Mouse (Mus musculus): Measurements from ENCODE around the gene Gm12216. TPM values are rescaled to one million over a fixed set of nuclear protein-coding genes. Genes with fewer than 3 reads are reported as not detected.

Gene Gm12216
- total and polyA plus RNA-seq, 2 experiments = 2.7 to 3.2 TPM

GRCm38 (mm10) chr11:53794015-53794414 lies 65.0 kb downstream of the Gm12216 start:
- H3K27me3 ChIP-seq (ENCODE audit: control insufficient read depth, insufficient read depth, low read length) = no peaks in the 10 kb centered on the region
- peaks cover 51% of the 10 kb centered on the region for H3K4me1 ChIP-seq (ENCODE audit: control insufficient read depth, insufficient read depth, low read length)
- H3K4me3 ChIP-seq (ENCODE audit: insufficient read depth, low read depth, low read length) = no peak overlapping the region
- no peak for DNase-seq (ENCODE audit: extremely low read depth, low read depth, low spot score)
- H3K36me3 ChIP-seq (ENCODE audit: control insufficient read depth, insufficient read depth, low read length) = no peaks in the 10 kb centered on the region
- 69% methylated on average over 3 of the region's 3 CpGs for WGBS
- H3K79me2 ChIP-seq (ENCODE audit: control insufficient read depth, insufficient read depth, low read length) = no peaks in the 10 kb centered on the region
- H3K27ac ChIP-seq (replicated peaks; ENCODE audit: insufficient read depth, low read depth, low read length) = peak overlapping the region; percentile 89
- H3K9ac ChIP-seq (ENCODE audit: low read depth, low read length) = 0 out of 2 replicates have a peak overlapping the region, but pooled peaks have one; percentile 32
- no peak for TF ChIP-seq POLR2A (IDR thresholded peaks at IDR 0.05; ENCODE audit: extremely low read depth, insufficient read depth, low read length)
- no peak for TF ChIP-seq CTCF (IDR thresholded peaks at IDR 0.05; ENCODE audit: low read depth, low read length)

- Histone ChIP-seq H3K27ac (replicated peaks; ENCODE audit: insufficient read depth, low read depth, low read length) (0 out of 2 replicates have a peak overlapping the region, but pooled peaks have one; percentile 0), H3K27me3 (ENCODE audit: control insufficient read depth, insufficient read depth, low read length) (no peaks in the 10 kb centered on the region), H3K36me3 (ENCODE audit: control insufficient read depth, insufficient read depth, low read length) (no peaks in the 10 kb centered on the region), H3K4me3 (ENCODE audit: insufficient read depth, low read depth, low read length) (no peak overlapping the region), H3K9ac (ENCODE audit: low read depth, low read length) (no peak overlapping the region), H3K4me1 (ENCODE audit: control insufficient read depth, insufficient read depth, low read length) (peaks cover 49% of the 10 kb centered on the region), H3K79me2 (ENCODE audit: control insufficient read depth, insufficient read depth, low read length) (no peaks in the 10 kb centered on the region)
- 42% methylated on average over 3 of the region's 3 CpGs for WGBS
- TF ChIP-seq CTCF (IDR thresholded peaks at IDR 0.05; ENCODE audit: low read depth, low read length) = no peak
- no peak for TF ChIP-seq POLR2A (IDR thresholded peaks at IDR 0.05; ENCODE audit: extremely low read depth, insufficient read depth, low read length)
- no peak for DNase-seq (ENCODE audit: extremely low read depth, low read depth, low spot score)
These were observed 66.1 kb downstream of the Gm12216 start for GRCm38 (mm10) chr11:53792986-53793385.

DNA sequence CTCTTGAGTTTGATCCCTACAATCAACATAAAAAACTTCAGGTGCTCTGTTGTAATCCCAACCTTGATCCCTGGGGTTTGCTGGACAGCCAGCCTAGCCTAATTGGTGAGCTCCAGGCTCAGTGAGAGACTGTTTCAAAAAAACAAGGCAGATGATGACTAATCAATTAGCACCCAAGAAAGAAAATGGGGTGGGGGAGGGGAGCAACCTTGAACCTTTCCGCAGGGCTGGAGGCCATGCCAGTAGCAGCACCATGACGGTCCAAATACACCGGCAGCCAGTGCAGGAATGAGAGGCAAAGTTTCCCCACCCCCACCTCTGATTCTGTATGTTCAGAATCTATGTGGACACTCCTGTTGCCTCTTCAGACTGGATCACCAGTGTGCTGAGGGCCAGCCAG lies 69.8 kb downstream of the Gm12216 start:
- DNase-seq (ENCODE audit: extremely low read depth, low read depth, low spot score) = peak; percentile 86
- WGBS = 34% methylated on average over 3 of the region's 3 CpGs
- H3K27ac ChIP-seq (replicated peaks; ENCODE audit: insufficient read depth, low read depth, low read length) = peak overlapping the region; percentile 20

DNA sequence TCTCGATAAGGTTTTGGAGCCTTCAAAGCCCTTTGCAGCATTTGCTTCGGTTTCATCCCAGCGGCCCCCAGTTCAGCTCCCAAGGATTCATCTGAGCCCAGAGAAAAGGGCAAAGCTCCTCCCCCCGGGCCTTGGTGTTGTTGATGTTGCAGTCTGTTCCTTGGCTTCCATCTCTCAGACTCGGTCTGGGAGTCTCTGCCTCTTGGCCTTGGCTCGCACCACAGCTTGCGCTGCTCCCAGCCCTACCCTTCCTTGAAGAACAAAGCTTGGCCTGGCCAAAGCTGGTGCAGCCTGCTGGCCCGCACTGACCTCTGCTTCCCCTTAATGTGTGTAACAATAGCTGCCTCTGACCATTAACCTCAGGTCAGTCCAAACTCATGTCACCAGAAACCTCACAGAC lies 70.9 kb downstream of the Gm12216 start:
- WGBS = 71% methylated on average over 8 of the region's 8 CpGs
- H3K79me2 ChIP-seq (ENCODE audit: control insufficient read depth, insufficient read depth, low read length) = no peaks in the 10 kb centered on the region
- no peak overlapping the region for H3K9ac ChIP-seq (ENCODE audit: low read depth, low read length)
- TF ChIP-seq CTCF (IDR thresholded peaks at IDR 0.05; ENCODE audit: low read depth, low read length) (no peak), POLR2A (IDR thresholded peaks at IDR 0.05; ENCODE audit: extremely low read depth, insufficient read depth, low read length) (no peak)
- H3K36me3 ChIP-seq (ENCODE audit: control insufficient read depth, insufficient read depth, low read length) = no peaks in the 10 kb centered on the region
- peak overlapping the region; percentile 7; the same call in 1 of the 2 replicates for H3K27ac ChIP-seq (replicated peaks; ENCODE audit: insufficient read depth, low read depth, low read length)
- H3K4me3 ChIP-seq (ENCODE audit: insufficient read depth, low read depth, low read length) = no peak overlapping the region
- no peaks in the 10 kb centered on the region for H3K27me3 ChIP-seq (ENCODE audit: control insufficient read depth, insufficient read depth, low read length)
- no peak for DNase-seq (ENCODE audit: extremely low read depth, low read depth, low spot score)
- peaks cover 25% of the 10 kb centered on the region for H3K4me1 ChIP-seq (ENCODE audit: control insufficient read depth, insufficient read depth, low read length)

More for the DNA sequence above, 69.8 kb downstream of the Gm12216 start:
- H3K9ac ChIP-seq (ENCODE audit: low read depth, low read length) = no peak overlapping the region
- H3K4me3 ChIP-seq (ENCODE audit: insufficient read depth, low read depth, low read length) = no peak overlapping the region
- TF ChIP-seq CTCF (IDR thresholded peaks at IDR 0.05; ENCODE audit: low read depth, low read length) (no peak), POLR2A (IDR thresholded peaks at IDR 0.05; ENCODE audit: extremely low read depth, insufficient read depth, low read length) (no peak)
- no peaks in the 10 kb centered on the region for H3K79me2 ChIP-seq (ENCODE audit: control insufficient read depth, insufficient read depth, low read length)
- H3K4me1 ChIP-seq (ENCODE audit: control insufficient read depth, insufficient read depth, low read length) = peaks cover 30% of the 10 kb centered on the region
- no peaks in the 10 kb centered on the region for H3K36me3 ChIP-seq (ENCODE audit: control insufficient read depth, insufficient read depth, low read length)
- no peaks in the 10 kb centered on the region for H3K27me3 ChIP-seq (ENCODE audit: control insufficient read depth, insufficient read depth, low read length)

DNA sequence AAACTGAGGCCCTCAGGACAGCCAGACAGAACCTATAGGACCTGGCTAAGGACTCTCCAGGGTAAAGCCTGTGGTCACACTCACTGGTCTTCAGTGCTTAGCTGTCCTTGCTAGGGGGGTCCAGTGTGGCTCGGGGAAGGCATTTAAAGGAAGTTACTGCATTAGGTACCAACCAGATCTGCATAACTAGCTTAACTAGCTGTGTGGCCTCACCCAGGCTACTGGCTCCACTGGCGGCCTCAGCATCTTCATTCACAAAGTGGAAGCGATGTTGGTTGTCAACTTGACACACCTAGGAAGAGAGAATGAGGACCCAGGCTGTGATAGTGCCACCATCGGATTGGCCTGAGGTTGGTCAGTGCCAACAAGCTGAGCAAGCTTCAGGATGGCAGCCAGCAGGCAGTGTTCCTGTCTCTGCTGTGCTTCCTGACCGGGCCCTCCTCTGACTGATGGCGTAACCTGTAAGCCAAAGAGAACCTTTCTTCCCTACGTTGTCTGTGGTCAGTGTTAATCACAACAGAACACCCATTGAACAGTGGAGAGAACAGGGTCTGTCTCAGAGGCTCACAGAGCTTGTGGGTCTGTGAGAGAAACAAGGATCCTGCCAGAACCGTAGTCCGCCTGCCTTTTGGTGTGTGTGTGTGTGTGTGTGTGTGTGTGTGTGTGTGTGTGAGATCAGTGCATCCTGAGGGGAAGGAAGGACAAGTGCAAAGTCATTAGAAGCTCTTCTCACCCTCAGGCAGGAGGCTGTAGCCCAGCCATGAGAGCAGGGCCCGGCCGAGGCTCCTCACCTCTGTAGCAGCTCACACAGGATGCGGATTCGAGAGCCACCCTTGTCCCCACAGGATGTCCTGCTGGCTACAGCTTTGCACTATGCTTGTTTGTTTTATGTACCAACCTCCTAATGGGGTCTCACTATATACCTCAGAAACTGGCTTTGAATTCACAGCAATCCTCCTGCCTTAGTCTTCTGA lies 72.7 kb downstream of the Gm12216 start:
- no peaks in the 10 kb centered on the region for H3K27me3 ChIP-seq (ENCODE audit: control insufficient read depth, insufficient read depth, low read length)
- no peaks in the 10 kb centered on the region for H3K36me3 ChIP-seq (ENCODE audit: control insufficient read depth, insufficient read depth, low read length)
- H3K9ac ChIP-seq (ENCODE audit: low read depth, low read length) = 0 out of 2 replicates have a peak overlapping the region, but pooled peaks have one; percentile 4
- peak overlapping the region; percentile 33 for H3K27ac ChIP-seq (replicated peaks; ENCODE audit: insufficient read depth, low read depth, low read length)
- peaks cover 30% of the 10 kb centered on the region for H3K4me1 ChIP-seq (ENCODE audit: control insufficient read depth, insufficient read depth, low read length)
- TF ChIP-seq CTCF (IDR thresholded peaks at IDR 0.05; ENCODE audit: low read depth, low read length) (peak; percentile 29), POLR2A (IDR thresholded peaks at IDR 0.05; ENCODE audit: extremely low read depth, insufficient read depth, low read length) (no peak)
- peak; percentile 81 for DNase-seq (ENCODE audit: extremely low read depth, low read depth, low spot score)
- 57% methylated on average over 13 of the region's 13 CpGs for WGBS
- no peaks in the 10 kb centered on the region for H3K79me2 ChIP-seq (ENCODE audit: control insufficient read depth, insufficient read depth, low read length)
- H3K4me3 ChIP-seq (ENCODE audit: insufficient read depth, low read depth, low read length) = no peak overlapping the region

Measured in liver, adult 2 months (tissue).